Mouse (Mus musculus) spleen, adult 18-20 months (tissue): ENCODE measurements around the gene Spg7.
"Not testable (repeated sequence)": the region's sequence is repeated elsewhere in the genome, so short reads cannot be mapped to it uniquely, and the experiment has no call there.

Source experiments
- DNase-seq, 2 experiments: peaks; one replicate each; pipeline ENCODE4 v3.0.0; 2022; ENCODE audit warnings: mixed read lengths in 2 of 2

Gene Spg7

DNA sequence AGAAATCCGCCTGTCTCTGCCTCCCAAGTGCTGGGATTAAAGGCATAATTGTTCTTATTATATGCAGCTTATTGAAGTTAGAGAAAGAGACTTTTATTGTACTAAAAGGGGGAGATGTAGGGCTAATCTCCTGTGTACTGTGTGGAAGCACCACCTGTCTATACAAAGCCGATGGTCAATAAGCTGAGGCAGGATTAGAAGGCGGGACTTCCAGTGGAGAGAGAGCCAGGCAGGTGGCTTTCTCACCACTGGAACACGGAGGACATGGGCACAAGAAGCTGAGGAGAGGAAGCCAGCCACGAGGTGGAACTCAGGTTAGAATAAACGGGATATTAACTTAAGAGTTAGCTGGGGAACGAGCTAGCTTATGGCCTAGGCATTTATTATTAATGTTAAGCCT, at the start of gene Spg7:
Gene Spg7 (plus strand): TSS at position 222 of the 400 bp plus-strand sequence.
- no peak for DNase-seq

- DNase-seq, result no peak
Observed at GRCm38 (mm10) chr8:123014429-123014828, 48.3 kb upstream of the Spg7 start.

- no peak for DNase-seq
Observed at GRCm38 (mm10) chr8:123015074-123015473, 47.7 kb upstream of the Spg7 start.

DNA sequence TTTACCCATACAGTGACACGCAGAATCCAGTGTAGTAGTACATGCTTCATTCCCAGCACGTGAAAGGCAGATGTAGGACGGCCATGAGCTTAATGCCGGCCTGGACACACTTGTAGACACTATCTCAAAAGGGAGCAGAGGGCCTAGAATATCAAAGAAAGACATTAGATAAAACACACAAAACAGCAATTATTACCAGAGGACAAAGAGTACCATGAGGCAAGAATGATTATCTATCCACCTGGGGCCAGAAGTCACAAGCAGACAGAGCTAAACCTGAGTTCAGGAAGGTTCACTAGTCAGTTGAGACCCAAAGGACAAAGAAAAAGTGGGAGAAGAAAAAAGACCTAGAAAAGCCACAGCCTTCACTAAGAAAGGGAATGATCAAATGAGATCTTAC, 45.6 kb upstream of the Spg7 start:
- DNase-seq, result no peak

DNA sequence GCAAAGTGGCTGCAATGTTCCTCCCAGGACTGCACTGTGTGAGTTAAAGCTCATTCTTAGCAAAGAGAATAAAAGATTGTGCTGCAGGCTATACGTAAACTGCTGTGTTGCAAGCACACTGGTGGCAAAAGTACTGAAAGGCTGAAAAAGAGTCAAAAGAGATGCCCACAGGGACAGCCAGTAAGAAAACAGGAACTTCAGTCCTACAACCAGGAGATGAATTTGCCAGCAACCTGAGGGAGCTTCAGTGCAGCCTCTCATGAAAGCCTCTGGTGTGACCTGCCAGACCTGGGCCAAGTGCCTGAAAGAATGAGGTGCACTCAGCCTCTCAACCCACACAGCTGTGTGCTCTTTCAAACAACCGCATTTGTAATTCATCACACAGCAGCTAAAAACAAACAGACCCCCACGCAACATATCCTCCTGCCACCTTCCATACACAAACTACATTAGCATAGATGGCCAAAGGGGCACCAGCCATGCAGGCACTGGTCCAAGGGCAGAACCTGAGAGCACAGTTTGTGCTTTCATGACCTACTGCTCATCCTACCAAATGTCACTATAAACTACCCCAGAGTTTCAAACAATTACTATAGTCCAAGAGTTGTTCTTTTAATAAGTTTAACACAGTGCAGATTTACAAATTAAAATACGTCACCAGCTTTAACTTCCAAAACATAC, 44.1 kb upstream of the Spg7 start:
- DNase-seq, result no peak

DNA sequence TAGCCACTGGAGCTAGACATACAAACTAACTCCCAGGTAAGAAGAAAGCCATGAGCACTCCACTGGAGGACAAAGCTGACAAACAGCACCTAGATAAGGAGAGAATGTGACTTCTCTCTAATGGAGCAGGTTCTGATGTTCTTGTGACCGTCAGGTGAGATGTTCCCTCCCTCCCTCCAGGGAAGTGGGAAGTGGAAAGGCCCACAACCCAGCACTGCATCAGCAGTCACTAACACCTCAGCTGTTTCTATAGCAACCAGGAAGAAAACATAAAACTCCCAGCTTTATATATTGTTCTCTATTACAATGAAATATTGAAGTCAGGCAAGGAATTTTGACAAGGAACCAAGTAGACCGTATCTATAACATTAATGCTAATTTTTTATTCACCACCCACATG, 42.7 kb upstream of the Spg7 start:
- DNase-seq, result no peak

DNA sequence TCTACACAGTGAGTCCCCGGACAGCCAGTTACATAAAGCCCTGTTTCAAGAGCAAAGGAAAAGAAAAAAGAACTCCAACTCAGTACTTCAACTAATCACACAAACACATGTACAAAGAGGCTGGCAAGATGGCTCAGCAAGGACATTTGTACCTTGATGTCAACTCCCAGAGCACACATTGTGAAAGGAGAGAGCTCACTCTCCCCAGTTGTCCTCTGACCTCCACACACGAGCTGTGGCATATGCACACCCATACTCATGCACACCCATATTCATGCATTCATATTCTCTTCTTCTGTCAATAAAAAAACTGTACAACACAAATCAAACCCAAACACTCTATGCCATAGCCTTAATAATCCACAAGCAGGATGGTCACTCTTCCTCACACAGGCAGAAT, 41.9 kb upstream of the Spg7 start:
- no peak for DNase-seq

DNA sequence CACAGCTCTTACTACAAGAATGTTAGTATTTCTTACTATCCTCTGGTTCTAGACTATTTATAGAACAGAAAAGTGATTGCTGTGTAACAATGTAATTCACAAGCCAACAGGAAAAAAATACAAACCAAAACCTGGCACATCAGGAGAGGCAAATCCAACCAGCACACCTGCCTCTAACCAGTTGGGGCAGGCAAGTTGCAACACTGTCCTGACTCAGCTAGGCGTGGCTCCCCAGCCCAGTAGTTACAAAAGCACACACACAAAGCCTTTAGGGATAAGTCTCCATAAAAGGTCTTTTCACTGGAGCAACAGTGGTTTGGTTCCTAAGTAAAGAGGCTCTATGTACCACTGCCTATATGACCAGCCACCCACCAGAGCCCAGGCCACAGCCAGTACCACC, 41.5 kb upstream of the Spg7 start:
- no peak for DNase-seq

DNA sequence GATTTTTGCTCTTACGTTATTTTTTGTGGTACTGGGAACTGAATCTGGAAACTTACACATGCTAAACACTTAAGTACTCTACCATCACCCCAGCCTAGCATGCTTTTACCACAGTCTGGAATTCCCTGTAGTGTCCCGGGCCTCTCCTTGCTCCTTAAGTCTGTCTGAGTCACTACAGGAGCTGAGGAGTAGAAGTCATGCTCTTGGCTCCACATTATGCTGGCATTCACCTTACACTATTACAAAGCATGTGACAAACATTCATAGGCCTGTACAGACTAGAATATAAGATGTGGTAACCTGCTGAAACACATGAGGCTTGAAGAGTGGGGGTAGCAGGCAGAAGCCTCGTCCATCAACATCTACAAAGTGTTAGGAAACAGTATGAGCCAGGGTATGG, 40.0 kb upstream of the Spg7 start:
- DNase-seq, result no peak

GRCm38 (mm10) chr8:123024226-123024625, 38.5 kb upstream of the Spg7 start:
- no peak for DNase-seq

DNA sequence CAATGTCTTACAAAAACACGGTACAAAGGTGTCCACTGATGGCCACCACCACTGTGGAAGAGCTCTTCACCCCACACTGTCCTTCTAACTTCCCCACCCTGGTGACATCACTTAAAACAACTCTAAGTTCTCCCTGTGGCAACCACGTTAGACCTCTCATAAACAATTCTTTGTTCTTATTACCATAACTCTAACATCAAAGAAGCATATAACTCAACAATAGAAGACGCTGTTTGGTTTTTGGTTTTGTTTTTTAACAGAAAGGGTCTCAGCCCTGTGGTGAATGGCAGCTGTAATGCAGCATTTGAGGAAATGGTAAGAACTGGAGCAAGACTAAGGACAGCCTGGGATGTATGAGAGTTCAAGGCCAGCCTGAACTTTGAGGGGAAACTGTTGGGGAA, 36.8 kb upstream of the Spg7 start:
- DNase-seq, result no peak

GRCm38 (mm10) chr8:123027786-123028185, 35.0 kb upstream of the Spg7 start:
- DNase-seq, result no peak

DNA sequence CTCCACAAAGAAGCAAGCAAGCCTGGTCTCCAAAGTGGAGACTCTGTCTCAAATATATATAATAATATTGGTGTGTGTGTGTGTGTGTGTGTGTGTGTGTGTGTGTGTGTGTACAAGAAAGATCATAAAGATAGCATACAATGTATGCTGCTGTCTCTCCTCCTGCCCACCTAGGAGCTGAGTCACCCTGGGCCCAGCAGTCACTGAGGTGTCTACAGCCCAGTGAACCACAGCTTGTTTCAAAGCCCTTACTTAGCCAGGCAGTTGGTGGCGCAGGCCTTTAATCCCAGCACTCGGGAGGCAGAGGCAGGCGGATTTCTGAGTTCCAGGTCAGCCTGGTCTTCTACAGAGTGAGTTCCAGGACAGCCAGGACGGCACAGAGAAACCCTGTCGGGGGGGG, 32.7 kb upstream of the Spg7 start:
- not testable (repeated sequence) for DNase-seq

DNA sequence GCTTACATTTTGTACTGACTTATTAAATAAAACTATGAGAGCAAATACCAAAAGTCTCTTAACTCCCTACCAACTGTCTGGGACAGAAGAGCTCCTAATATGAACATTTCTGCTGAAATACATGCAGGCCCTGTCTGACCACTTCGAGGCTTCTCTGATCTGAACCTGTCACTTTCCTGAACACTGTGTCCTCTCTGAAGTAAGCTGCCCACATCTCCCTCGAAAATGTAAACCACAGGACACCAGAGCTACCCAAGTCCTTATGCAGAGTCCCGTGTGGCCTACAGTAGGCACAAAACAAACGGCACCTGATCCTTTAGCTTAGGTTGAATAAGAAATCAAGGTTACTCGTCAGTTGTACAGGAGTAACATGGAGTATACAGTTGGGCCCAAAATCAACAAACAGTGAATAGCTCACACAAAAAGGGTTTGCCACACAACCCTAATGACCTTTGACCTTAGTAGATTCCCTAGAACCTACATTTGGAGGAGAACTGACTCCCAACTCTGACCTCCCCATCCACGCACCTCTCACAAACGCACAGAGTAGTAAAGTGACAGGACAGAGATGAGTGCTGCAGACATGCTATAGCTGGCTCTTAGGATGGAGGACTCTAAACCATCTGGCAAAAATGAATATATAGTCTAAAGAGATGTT, 31.3 kb upstream of the Spg7 start:
- DNase-seq, result no peak

GRCm38 (mm10) chr8:123032730-123033129, 30.0 kb upstream of the Spg7 start:
- no peak for DNase-seq

DNA sequence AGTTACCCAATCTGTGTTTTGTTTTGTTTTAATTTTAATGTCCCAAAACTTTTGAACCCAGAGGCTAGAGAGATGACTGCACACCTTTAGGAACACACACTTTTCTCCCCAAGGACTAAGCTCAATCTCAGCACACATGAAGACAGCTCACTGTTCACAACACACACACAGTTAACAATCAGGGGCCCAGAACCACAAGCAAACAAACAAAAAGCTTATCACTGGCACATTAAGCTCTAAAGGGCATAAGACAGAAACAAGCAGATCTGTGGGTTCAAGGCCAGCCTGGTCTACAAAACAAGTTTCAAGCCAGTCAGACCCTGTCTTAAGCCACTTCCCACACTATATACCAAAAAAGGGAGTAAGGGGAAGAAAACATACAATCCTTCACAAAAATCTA, 29.3 kb upstream of the Spg7 start:
- DNase-seq, result no peak

DNA sequence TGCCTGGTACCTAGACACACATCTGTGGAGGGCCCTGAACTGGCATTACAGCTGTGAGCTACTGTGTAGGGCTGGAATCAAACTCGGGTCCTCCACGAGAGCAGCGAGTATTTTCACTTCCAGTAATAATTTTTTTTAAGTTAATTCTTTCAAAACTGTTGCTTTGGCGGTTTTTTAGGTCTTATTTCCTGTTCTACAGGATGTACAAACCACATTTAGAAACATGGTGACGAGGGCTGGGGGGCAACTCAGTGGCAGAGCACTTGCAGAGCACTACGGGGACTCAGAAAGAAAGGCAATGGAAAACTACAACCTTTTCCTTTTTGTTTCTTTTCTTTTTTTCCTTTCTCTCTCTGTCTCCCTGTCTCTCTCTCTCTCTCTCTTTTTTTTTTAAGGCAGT, 28.6 kb upstream of the Spg7 start:
- DNase-seq, result peak; percentile 41 to 55

DNA sequence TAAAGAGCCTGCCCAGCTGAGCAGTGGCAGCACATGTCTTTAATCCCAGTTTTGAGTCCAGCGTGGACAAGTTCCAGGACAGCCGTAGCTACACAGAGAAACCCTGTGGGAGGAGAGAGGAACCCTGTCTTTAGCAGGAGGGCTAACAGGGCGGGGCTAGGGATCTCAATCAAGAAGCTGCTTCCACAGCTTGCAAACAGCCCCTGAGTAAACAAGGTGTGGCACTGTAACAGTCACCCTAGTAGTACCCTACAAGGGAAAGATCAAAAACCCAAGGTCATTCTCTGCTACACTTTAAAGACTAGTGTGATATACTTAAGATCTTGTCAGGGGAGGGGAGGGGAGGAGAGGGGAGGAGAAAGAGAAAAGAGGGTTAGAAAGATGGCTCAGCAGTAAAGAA, 25.8 kb upstream of the Spg7 start:
- DNase-seq, result no peak

DNA sequence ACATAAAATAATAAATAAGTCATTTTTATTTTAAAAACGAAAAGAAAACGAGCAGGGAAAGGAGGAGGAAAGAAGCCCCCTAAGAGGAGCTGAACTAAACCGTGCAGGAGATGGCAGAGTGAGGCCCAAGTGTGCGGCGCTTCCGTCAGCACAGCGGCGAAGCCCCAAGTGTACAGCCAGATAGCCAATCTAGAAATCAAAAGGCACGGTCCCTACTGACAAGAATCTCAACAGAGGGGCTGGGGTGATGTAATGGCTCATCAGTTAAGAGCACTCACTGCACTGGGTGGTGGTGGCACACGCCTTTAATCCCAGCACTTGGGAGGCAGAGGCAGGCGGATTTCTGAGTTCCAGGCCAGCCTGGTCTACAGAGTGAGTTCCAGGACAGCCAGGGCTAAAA, 25.3 kb upstream of the Spg7 start:
- DNase-seq, result no peak

- DNase-seq, result no peak
Observed at GRCm38 (mm10) chr8:123038351-123038750, 24.4 kb upstream of the Spg7 start.

DNA sequence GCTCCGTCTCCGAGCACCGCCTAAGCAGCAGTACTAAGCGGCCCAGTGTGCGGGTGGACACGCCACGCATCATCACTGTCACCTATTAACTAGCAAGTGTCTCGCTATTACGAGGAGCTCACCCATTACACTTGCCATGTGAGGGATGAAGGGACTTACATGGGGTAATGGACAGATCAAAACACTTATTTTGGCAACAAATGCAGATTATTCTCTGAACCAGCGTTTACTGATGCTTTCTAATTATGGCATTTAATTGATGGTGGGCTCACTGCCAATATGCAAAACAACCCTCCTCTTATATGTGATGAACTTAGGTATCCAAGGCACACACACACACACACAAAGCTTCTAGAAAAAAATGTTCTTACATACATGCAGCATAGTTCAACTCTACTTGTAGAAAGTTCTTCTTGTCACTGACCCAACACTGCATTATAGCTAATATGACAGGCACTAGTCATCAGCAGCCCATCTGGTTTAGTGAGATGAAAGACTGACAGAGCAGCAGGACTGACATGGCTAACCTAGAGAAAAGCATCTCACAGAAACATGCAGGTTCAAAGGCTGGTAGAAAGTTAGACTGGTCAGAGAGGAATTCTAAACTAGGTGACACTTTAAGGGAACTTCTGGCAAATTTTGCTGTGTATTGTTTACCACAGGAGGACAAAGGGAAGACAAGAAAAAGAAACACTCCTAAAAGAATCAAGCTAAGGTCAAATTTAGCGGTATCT, 23.2 kb upstream of the Spg7 start:
- DNase-seq, result no peak

- DNase-seq, result no peak
Observed at GRCm38 (mm10) chr8:123040110-123040650, 22.6 kb upstream of the Spg7 start.

GRCm38 (mm10) chr8:123041008-123041773, 21.6 kb upstream of the Spg7 start:
- DNase-seq, result peak; percentile 71
